Mouse (Mus musculus) hindbrain, embryonic 11.5 days (tissue): ENCODE data around the gene Kmt2c. TPM values are rescaled to one million over a fixed set of nuclear protein-coding genes. Genes with fewer than 3 reads are reported as not detected.
"Not testable (repeated sequence)": the region's sequence is repeated elsewhere in the genome, so short reads cannot be mapped to it uniquely, and the experiment has no call there.

Experiments used
- ATAC-seq: fragments of 200-750 bp; cut with Nextera tagmentation; 2 replicates; pipeline ENCODE4 v1.8.0; 2017; ENCODE audit warnings: mild to moderate bottlenecking, moderate TSS enrichment, moderate library complexity; ENCODE audit not compliant: low FRiP score
- DNase-seq: peaks from one replicate; pipeline ENCODE4 v3.0.0-alpha.2; 2015; ENCODE audit warnings: low spot score
- H3K27ac ChIP-seq: fragments of 300-500 bp; sonication (generic); 2 replicates; pipeline ENCODE4 v1.5.1; 2014; ENCODE audit warnings: mild to moderate bottlenecking, low read depth, low read length
- H3K27me3 ChIP-seq: fragments of 300-500 bp; sonication (generic); 2 replicates; pipeline ENCODE4 v1.6.1; 2014; ENCODE audit warnings: mild to moderate bottlenecking, low read length, moderate library complexity, mixed read lengths; ENCODE audit not compliant: control insufficient read depth, insufficient read depth
- H3K36me3 ChIP-seq: fragments of 300-500 bp; sonication (generic); 2 replicates; pipeline ENCODE4 v1.6.1; 2014; ENCODE audit warnings: mild to moderate bottlenecking, low read length, moderate library complexity, mixed read lengths; ENCODE audit not compliant: control insufficient read depth, insufficient read depth
- H3K4me1 ChIP-seq: fragments of 300-500 bp; sonication (generic); replicated peaks from 2 replicates; pipeline ENCODE4 v1.6.1; 2014; ENCODE audit warnings: low read length, mixed read lengths; ENCODE audit not compliant: control insufficient read depth, insufficient read depth
- H3K4me2 ChIP-seq: fragments of 300-500 bp; sonication (generic); replicated peaks from 2 replicates; pipeline ENCODE4 v1.6.1; 2014; ENCODE audit warnings: mild to moderate bottlenecking, low read depth, low read length
- H3K4me3 ChIP-seq: fragments of 300-500 bp; sonication (generic); 2 replicates; pipeline ENCODE4 v1.5.1; 2014; ENCODE audit warnings: low read depth, low read length
- H3K9ac ChIP-seq: fragments of 300-500 bp; sonication (generic); 2 replicates; pipeline ENCODE4 v1.6.1; 2014; ENCODE audit warnings: low read depth, low read length
- H3K9me3 ChIP-seq: fragments of 300-500 bp; sonication (generic); 2 replicates; pipeline ENCODE4 v1.6.1; 2016; ENCODE audit warnings: low read length; ENCODE audit not compliant: control insufficient read depth
- WGBS: fragments of 180-500 bp; shearing (Covaris S2); extraction: QIAGEN DNeasy Blood & Tissue Kit; methylation state at CpG from one replicate; pipeline ENCODE4 v1.1.7; 2014; 5-methylcytosine and 5-hydroxymethylcytosine counted together
- polyA plus RNA-seq: library from polyadenylated mRNA; unstranded; fragments of >200 nt; fragmentation: Nextera tagmentation; extraction: Ambion mirVana; gene quantifications from 2 replicates; pipeline ENCODE4 v1.2.1, GENCODE M21; 2014

Gene Kmt2c
- polyA plus RNA-seq, 1 experiment from 2014 or later: 31.6 TPM

DNA sequence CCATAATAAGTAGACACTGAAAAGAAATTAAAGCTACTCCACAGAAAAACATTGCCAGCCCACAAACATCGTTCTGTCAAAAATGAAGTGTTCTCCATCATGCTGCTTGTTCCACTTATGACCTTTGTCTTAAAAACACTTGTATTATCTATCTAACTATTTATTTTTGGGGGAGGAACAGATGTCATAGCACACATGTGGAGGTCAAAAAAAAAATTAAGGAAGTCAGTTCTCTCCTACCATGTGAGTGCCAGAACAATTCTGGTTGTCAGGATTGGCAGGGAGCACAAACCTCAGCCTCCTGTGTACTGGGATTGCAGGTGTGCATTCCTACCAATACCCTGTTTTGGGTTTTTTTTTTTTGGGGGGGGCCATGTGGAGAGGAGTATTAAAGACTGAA, 36.6 kb downstream of the Kmt2c start:
- Histone ChIP-seq H3K9me3 (no peaks in the 10 kb centered on the region), H3K9ac (no peak overlapping the region), H3K4me1 (no peaks in the 10 kb centered on the region), H3K4me3 (no peak overlapping the region), H3K4me2 (no peak overlapping the region), H3K36me3 (no peaks in the 10 kb centered on the region), H3K27me3 (no peaks in the 10 kb centered on the region), H3K27ac (no peak overlapping the region)
- no peak for DNase-seq
- WGBS: 92% methylated on average over 1 of the region's 1 CpGs
- no peak for ATAC-seq

DNA sequence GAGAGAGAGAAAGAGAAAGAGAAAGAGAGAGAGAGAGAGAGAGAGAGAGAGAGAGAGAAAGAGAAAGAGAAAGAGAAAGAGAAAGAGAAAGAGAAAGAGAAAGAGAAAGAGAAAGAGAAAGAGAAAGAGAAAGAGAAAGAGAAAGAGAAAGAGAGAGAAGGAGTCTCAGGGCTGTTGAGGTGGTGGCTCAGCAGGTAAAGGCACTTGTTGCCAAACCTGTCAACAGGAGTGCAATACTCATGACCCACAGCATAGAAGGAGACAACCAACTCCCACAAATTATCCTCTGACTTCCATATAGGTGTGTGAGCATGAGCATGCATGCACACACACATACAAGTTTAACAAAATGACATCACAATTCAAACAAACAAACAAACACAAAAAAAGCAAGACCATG, 43.2 kb downstream of the Kmt2c start:
- not testable (repeated sequence) for H3K4me2 ChIP-seq, ATAC-seq, H3K36me3 ChIP-seq, H3K4me1 ChIP-seq, H3K9ac ChIP-seq, H3K9me3 ChIP-seq, H3K27me3 ChIP-seq, H3K4me3 ChIP-seq, DNase-seq, H3K27ac ChIP-seq

DNA sequence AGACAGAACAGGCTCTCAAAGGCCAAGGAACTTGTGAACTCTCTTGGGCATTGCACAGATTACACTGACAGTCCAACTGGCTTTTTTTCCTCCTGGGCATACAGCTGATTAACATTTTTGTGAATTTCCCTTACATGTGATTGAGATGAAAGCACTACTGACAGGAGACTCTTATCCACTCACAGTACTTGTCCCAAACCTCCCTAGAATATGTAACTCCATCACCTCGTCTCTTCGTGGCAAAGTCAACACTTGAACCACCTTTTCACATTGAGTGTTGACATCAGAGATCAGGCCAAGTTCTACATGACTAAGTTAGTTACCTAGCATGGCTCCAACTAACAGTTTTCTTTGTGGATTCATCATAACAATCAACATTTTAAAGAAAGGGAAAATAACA, 45.9 kb downstream of the Kmt2c start:
- Histone ChIP-seq H3K27ac (no peak overlapping the region), H3K9me3 (no peaks in the 10 kb centered on the region), H3K36me3 (no peaks in the 10 kb centered on the region), H3K4me3 (no peak overlapping the region), H3K9ac (no peak overlapping the region), H3K27me3 (no peaks in the 10 kb centered on the region), H3K4me2 (no peak overlapping the region), H3K4me1 (no peaks in the 10 kb centered on the region)
- 83% methylated on average over 2 of the region's 2 CpGs for WGBS
- ATAC-seq (no peak), DNase-seq (no peak)

GRCm38 (mm10) chr5:25437508-25437907, 61.1 kb downstream of the Kmt2c start:
- H3K9me3 ChIP-seq: no peaks in the 10 kb centered on the region
- no peaks in the 10 kb centered on the region for H3K36me3 ChIP-seq
- no peak overlapping the region for H3K9ac ChIP-seq
- DNase-seq (no peak), ATAC-seq (no peak)
- H3K4me1 ChIP-seq: no peaks in the 10 kb centered on the region
- H3K27me3 ChIP-seq: no peaks in the 10 kb centered on the region
- no peak overlapping the region for H3K27ac ChIP-seq
- no peak overlapping the region for H3K4me3 ChIP-seq
- 95% methylated on average over 1 of the region's 1 CpGs for WGBS
- H3K4me2 ChIP-seq: no peak overlapping the region

DNA sequence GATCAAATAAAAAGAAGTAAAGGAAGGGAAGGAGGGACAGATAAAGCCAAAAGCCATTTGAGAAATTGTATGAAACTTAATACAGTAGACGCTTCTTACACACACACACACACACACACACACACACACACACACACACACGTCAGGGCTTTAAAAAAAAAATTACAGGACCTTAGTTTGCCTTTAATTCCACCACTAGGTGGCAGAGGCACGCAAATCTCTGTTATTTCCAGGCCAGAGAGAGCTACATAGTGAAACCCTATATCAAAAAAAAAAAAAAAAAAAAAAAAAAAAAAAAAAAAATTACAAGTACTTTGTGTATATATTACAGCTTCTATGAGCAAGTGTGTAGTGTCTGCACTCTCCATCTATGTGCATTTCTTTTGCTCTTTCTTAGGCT, 62.5 kb downstream of the Kmt2c start:
- Histone ChIP-seq H3K4me1 (no peaks in the 10 kb centered on the region), H3K4me2 (no peak overlapping the region), H3K27ac (no peak overlapping the region), H3K4me3 (no peak overlapping the region), H3K9ac (no peak overlapping the region), H3K36me3 (no peaks in the 10 kb centered on the region), H3K9me3 (no peaks in the 10 kb centered on the region), H3K27me3 (no peaks in the 10 kb centered on the region)
- peak; percentile 53 for DNase-seq
- ATAC-seq: no peak
- 31% methylated on average over 3 of the region's 3 CpGs for WGBS

DNA sequence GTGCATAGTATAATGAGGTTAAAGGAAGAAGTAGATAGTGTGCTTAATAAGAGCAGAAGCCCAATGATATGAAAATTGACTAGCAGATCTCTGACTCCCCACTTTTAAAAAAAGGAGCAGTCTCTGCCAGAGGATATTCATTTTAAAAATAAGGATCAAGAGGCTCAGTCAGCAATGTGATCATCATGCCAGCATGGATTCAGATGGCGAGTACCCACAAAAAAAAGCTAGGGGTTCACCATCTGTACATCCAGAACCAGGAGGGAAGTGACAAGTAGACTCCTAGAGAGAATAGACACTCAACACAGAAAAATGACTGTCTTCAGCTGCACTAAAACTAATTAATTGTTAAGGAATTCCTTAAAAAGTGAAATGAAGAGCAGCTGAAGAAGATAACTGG, 76.0 kb downstream of the Kmt2c start:
- Histone ChIP-seq H3K27me3 (no peaks in the 10 kb centered on the region), H3K4me3 (no peak overlapping the region), H3K4me2 (no peak overlapping the region), H3K4me1 (no peaks in the 10 kb centered on the region), H3K36me3 (no peaks in the 10 kb centered on the region), H3K9me3 (no peaks in the 10 kb centered on the region), H3K9ac (no peak overlapping the region), H3K27ac (no peak overlapping the region)
- DNase-seq (no peak), ATAC-seq (no peak)
- 94% methylated on average over 1 of the region's 1 CpGs for WGBS

- H3K4me3 ChIP-seq: no peak overlapping the region
- H3K4me1 ChIP-seq: no peaks in the 10 kb centered on the region
- no peak overlapping the region for H3K9ac ChIP-seq
- H3K36me3 ChIP-seq: no peaks in the 10 kb centered on the region
- H3K4me2 ChIP-seq: no peak overlapping the region
- no peak overlapping the region for H3K27ac ChIP-seq
- WGBS: 42% methylated on average over 3 of the region's 3 CpGs
- H3K9me3 ChIP-seq: no peaks in the 10 kb centered on the region
- peak; percentile 66 for DNase-seq
- no peak for ATAC-seq
- no peaks in the 10 kb centered on the region for H3K27me3 ChIP-seq
Measured at GRCm38 (mm10) chr5:25420601-25421000, 78.0 kb downstream of the Kmt2c start.

DNA sequence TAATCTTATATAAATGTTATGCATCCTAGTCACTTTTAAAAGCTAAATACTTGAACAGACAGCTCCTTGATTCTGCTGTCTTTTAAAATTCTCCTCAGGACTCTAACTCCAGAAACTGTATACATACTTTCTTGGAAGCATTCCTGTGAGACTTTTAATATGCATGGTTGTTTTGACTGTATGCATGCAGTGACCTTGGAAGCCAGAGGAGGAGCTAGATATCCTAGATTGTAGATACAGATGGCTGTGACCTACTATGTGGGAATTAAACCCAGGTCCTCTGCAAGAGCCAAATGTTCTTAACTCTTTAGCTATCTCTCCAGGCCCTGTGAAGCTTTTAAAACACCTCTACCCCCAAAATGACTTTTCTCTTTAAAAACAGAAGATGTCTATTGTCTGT, 83.2 kb downstream of the Kmt2c start:
- DNase-seq (no peak), ATAC-seq (no peak)
- Histone ChIP-seq H3K27ac (no peak overlapping the region), H3K9ac (no peak overlapping the region), H3K4me1 (no peaks in the 10 kb centered on the region), H3K27me3 (no peaks in the 10 kb centered on the region), H3K4me2 (no peak overlapping the region), H3K36me3 (no peaks in the 10 kb centered on the region), H3K9me3 (no peaks in the 10 kb centered on the region), H3K4me3 (no peak overlapping the region)

GRCm38 (mm10) chr5:25396727-25397126, 101.9 kb downstream of the Kmt2c start:
- Histone ChIP-seq H3K9me3 (no peaks in the 10 kb centered on the region), H3K27ac (no peak overlapping the region), H3K4me1 (no peaks in the 10 kb centered on the region), H3K4me2 (no peak overlapping the region), H3K36me3 (no peaks in the 10 kb centered on the region), H3K4me3 (no peak overlapping the region), H3K9ac (no peak overlapping the region), H3K27me3 (no peaks in the 10 kb centered on the region)
- WGBS: 93% methylated on average over 2 of the region's 2 CpGs
- DNase-seq (no peak), ATAC-seq (no peak)
